ENCODE assay signal across 11 mouse cellular contexts in genomic region chr15:8816501-8817368, GRCm38 (mm10).
DNase-seq lines count a peak whose midpoint lies in the region; ATAC-seq and TF ChIP-seq lines count a peak whose summit lies in the region.
"Had no signal": no experiment of that assay in that cellular context is flagged by ENCODE, and none has a peak within 500 bp of the region (broad histone marks: within the 10 kb centered on the region; RNA-seq: fewer than 3 reads in every experiment).

No protein-coding gene starts in this region.

- H3K27ac ChIP-seq in hindbrain, embryonic 12.5 days, result no peak overlapping the region
- no peak overlapping the region for H3K27ac ChIP-seq in hindbrain, embryonic 10.5 days
- H3K27ac ChIP-seq in kidney, adult 2 months (ENCODE audit: insufficient read depth, low read depth, low read length), result peak overlapping the region; percentile 77; the same call in 1 of the 2 replicates
- H3K27ac ChIP-seq in neural tube, embryonic 12.5 days, result no peak overlapping the region
- H3K27ac ChIP-seq: gastrocnemius, adult 2 months had no signal

- H3K4me3 ChIP-seq in hindbrain, embryonic 12.5 days, result no peak overlapping the region
- H3K4me3 ChIP-seq in hindbrain, embryonic 10.5 days, result no peak overlapping the region
- no peak overlapping the region for H3K4me3 ChIP-seq in kidney, adult 2 months (ENCODE audit: insufficient read depth, low read depth, low read length)
- no peak overlapping the region for H3K4me3 ChIP-seq in neural tube, embryonic 12.5 days
- H3K4me3 ChIP-seq: gastrocnemius, adult 2 months had no signal

- DNase-seq in hindbrain, embryonic 10.5 days (ENCODE audit: low spot score), result no peak
- DNase-seq in brain, embryonic 14.5 days (ENCODE audit: low read depth), result peak; percentile 43
- DNase-seq in kidney, adult 2 months, result peak; percentile 60
- no peak for DNase-seq in spleen, postnatal 10 days (ENCODE audit: low spot score in 2 of 2)
- no peak for DNase-seq in layer of hippocampus, adult 8-10 months (ENCODE audit: low spot score in 2 of 2)
- DNase-seq in gastrocnemius, postnatal 4 days (ENCODE audit: low spot score in 2 of 2), result no peak
- DNase-seq: gastrocnemius, adult 2 months; heart, postnatal 4 days had no signal

- no peak for TF ChIP-seq CTCF in brain, embryonic 14.5 days (IDR thresholded peaks at IDR 0.05; ENCODE audit: borderline replicate concordance, extremely low read depth, insufficient read depth, insufficient read length)
- no peak for TF ChIP-seq CTCF in kidney, adult 2 months (conservative IDR thresholded peaks at IDR 0.05; ENCODE audit: insufficient read depth, insufficient read length, low read depth, low read length)

- peaks cover 15% of the 10 kb centered on the region for H3K4me1 ChIP-seq in hindbrain, embryonic 12.5 days
- peaks cover 3% of the 10 kb centered on the region; the same call in 1 of the 2 replicates for H3K4me1 ChIP-seq in hindbrain, embryonic 10.5 days (replicated peaks)
- 0 out of 2 replicates have a peak, but pooled peaks cover 3% of the 10 kb centered on the region for H3K4me1 ChIP-seq in kidney, adult 2 months (ENCODE audit: control insufficient read depth, insufficient read depth, low read length)
- H3K4me1 ChIP-seq in neural tube, embryonic 12.5 days, result peaks cover 20% of the 10 kb centered on the region

- TF ChIP-seq POLR2A in brain, embryonic 14.5 days (IDR thresholded peaks at IDR 0.05; ENCODE audit: borderline replicate concordance, extremely low read depth, insufficient read depth, insufficient read length, poor library complexity, severe bottlenecking), result no peak
- TF ChIP-seq POLR2A in kidney, adult 2 months (IDR thresholded peaks at IDR 0.05; ENCODE audit: low read depth, low read length), result no peak

- no peaks in the 10 kb centered on the region for H3K9me3 ChIP-seq in hindbrain, embryonic 12.5 days (replicated peaks)
- H3K9me3 ChIP-seq in hindbrain, embryonic 10.5 days, result no peaks in the 10 kb centered on the region
- H3K9me3 ChIP-seq in neural tube, embryonic 12.5 days, result no peaks in the 10 kb centered on the region

- ATAC-seq in hindbrain, embryonic 12.5 days (ENCODE audit: low FRiP score), result peak; percentile 24; the same call in 1 of the 2 replicates
- peak; percentile 55 for ATAC-seq in neural tube, embryonic 12.5 days (ENCODE audit: low FRiP score, low read depth)
- ATAC-seq: lung, postnatal 0 days had no signal

- 52% methylated on average over 10 of the region's 10 CpGs for WGBS in hindbrain, embryonic 12.5 days
- WGBS in hindbrain, embryonic 10.5 days, result 62% methylated on average over 10 of the region's 10 CpGs
- whole genome bisulfite sequencing in kidney, adult 2 months, result 39% methylated on average over 10 of the region's 10 CpGs
- 40% methylated on average over 10 of the region's 10 CpGs for WGBS in neural tube, embryonic 12.5 days

- no peak overlapping the region for H3K4me2 ChIP-seq in hindbrain, embryonic 12.5 days (replicated peaks)
- no peak overlapping the region for H3K4me2 ChIP-seq in neural tube, embryonic 12.5 days (replicated peaks)

- H3K9ac ChIP-seq in hindbrain, embryonic 12.5 days, result no peak overlapping the region
- H3K9ac ChIP-seq in neural tube, embryonic 12.5 days, result no peak overlapping the region

- H3K36me3 ChIP-seq in hindbrain, embryonic 12.5 days, result no peaks in the 10 kb centered on the region
- H3K36me3 ChIP-seq in hindbrain, embryonic 10.5 days, result no peaks in the 10 kb centered on the region
- H3K36me3 ChIP-seq in kidney, adult 2 months (ENCODE audit: control insufficient read depth, insufficient read depth, low read length), result no peaks in the 10 kb centered on the region
- H3K36me3 ChIP-seq in neural tube, embryonic 12.5 days, result no peaks in the 10 kb centered on the region

- no peaks in the 10 kb centered on the region for H3K27me3 ChIP-seq in hindbrain, embryonic 12.5 days
- no peaks in the 10 kb centered on the region for H3K27me3 ChIP-seq in hindbrain, embryonic 10.5 days (ENCODE audit: insufficient read depth, poor library complexity, severe bottlenecking)
- no peaks in the 10 kb centered on the region; the same call in 1 of the 2 replicates for H3K27me3 ChIP-seq in kidney, adult 2 months (replicated peaks; ENCODE audit: control insufficient read depth, insufficient read depth, low read length)
- no peaks in the 10 kb centered on the region for H3K27me3 ChIP-seq in neural tube, embryonic 12.5 days (replicated peaks)

Comparison
In these comparisons a context has a peak if more than half of its experiments do, and no peak if none do; other contexts are left out.
1. DNase-seq: peak in brain, embryonic 14.5 days (single experiment) and kidney, adult 2 months (single experiment); none in hindbrain, embryonic 10.5 days (single experiment), spleen, postnatal 10 days (0 of 2), layer of hippocampus, adult 8-10 months (0 of 2) and gastrocnemius, postnatal 4 days (0 of 2).